Comparison of ENCODE assay signal across 8 mouse cellular contexts in genomic region chr13:111489502-111489801, GRCm38 (mm10). TPM values are rescaled to one million over a fixed set of nuclear protein-coding genes. Genes with fewer than 3 reads are reported as not detected.
DNase-seq lines count a peak whose midpoint lies in the region; ATAC-seq and TF ChIP-seq lines count a peak whose summit lies in the region.

No protein-coding gene starts in this region.

- no peaks in the 10 kb centered on the region for H3K9me3 ChIP-seq in liver, embryonic 16.5 days (replicated peaks; ENCODE audit: control insufficient read depth, low read length)

- peak overlapping the region; percentile 77 for H3K4me3 ChIP-seq in cerebellum, adult 2 months (replicated peaks; ENCODE audit: insufficient read depth, low read depth, low read length)
- H3K4me3 ChIP-seq in thymus, adult 2 months (ENCODE audit: control insufficient read depth, insufficient read depth, low read length) = peak overlapping the region; percentile 91
- H3K4me3 ChIP-seq in liver, embryonic 16.5 days (ENCODE audit: low read depth, low read length) = peak overlapping the region; percentile 83

- H3K4me1 ChIP-seq in cerebellum, adult 2 months (ENCODE audit: control insufficient read depth, insufficient read depth, low read length) = peaks cover 2% of the 10 kb centered on the region; the same call in 1 of the 2 replicates
- peaks cover 7% of the 10 kb centered on the region for H3K4me1 ChIP-seq in thymus, adult 2 months (replicated peaks; ENCODE audit: control insufficient read depth, insufficient read depth, low read length)
- H3K4me1 ChIP-seq in liver, embryonic 16.5 days (ENCODE audit: control insufficient read depth, low read depth, low read length) = peaks cover 19% of the 10 kb centered on the region

- no peaks in the 10 kb centered on the region for H3K27me3 ChIP-seq in cerebellum, adult 2 months (ENCODE audit: control insufficient read depth, insufficient read depth, low read length)
- H3K27me3 ChIP-seq in thymus, adult 2 months (ENCODE audit: control insufficient read depth, insufficient read depth, low read length) = no peaks in the 10 kb centered on the region
- peaks cover 11% of the 10 kb centered on the region for H3K27me3 ChIP-seq in liver, embryonic 16.5 days (ENCODE audit: control insufficient read depth, insufficient read depth, low read depth, low read length)

- peak overlapping the region; percentile 90 for H3K27ac ChIP-seq in cerebellum, adult 2 months (ENCODE audit: insufficient read depth, low read length)
- peak overlapping the region; percentile 88 for H3K27ac ChIP-seq in thymus, adult 2 months (ENCODE audit: control insufficient read depth, insufficient read depth, low read length)
- H3K27ac ChIP-seq in liver, embryonic 16.5 days (ENCODE audit: low read length) = peak overlapping the region; percentile 97

- no peak for ATAC-seq in liver, embryonic 16.5 days (ENCODE audit: low read depth)

- under 1% methylated on average over 18 of the region's 33 CpGs for WGBS in cerebellum, adult 2 months
- WGBS in thymus, adult 2 months = 1% methylated on average over 18 of the region's 33 CpGs
- WGBS in liver, embryonic 16.5 days (ENCODE audit: insufficient replicate concordance) = 0% methylated on average over 24 of the region's 33 CpGs

- no peak for DNase-seq in cerebellum, adult 2 months
- no peak for DNase-seq in cerebellum, postnatal 4 days (ENCODE audit: low spot score in 2 of 2)
- no peak for DNase-seq in thymus, adult 2 months
- no peak for DNase-seq in thymus, postnatal 10 days (ENCODE audit: low spot score in 2 of 2)
- DNase-seq in ovary, adult 18-20 months (ENCODE audit: low spot score) = no peak
- no peak for DNase-seq in embryo, embryonic 9.5 days (ENCODE audit: extremely low spot score)
- no peak for DNase-seq in urinary bladder, postnatal 36 days (ENCODE audit: low spot score in 2 of 2)

- peak overlapping the region; percentile 95 for H3K9ac ChIP-seq in liver, embryonic 16.5 days (ENCODE audit: low read depth, low read length)

- peak overlapping the region; percentile 85 for H3K4me2 ChIP-seq in liver, embryonic 16.5 days (ENCODE audit: low read depth, low read length)

- TF ChIP-seq CTCF in cerebellum, adult 2 months (IDR thresholded peaks at IDR 0.05; ENCODE audit: borderline replicate concordance, insufficient read depth, low read depth, low read length) = no peak
- TF ChIP-seq CTCF in thymus, adult 2 months (IDR thresholded peaks at IDR 0.05; ENCODE audit: borderline replicate concordance, control insufficient read depth, extremely low read depth, insufficient read depth, low read length, poor library complexity) = no peak

- H3K36me3 ChIP-seq in thymus, adult 2 months (ENCODE audit: control insufficient read depth, insufficient read depth, low read length) = no peaks in the 10 kb centered on the region
- H3K36me3 ChIP-seq in liver, embryonic 16.5 days (ENCODE audit: control insufficient read depth, insufficient read depth) = no peaks in the 10 kb centered on the region

- no peak for TF ChIP-seq POLR2A in cerebellum, adult 2 months (IDR thresholded peaks at IDR 0.05; ENCODE audit: borderline replicate concordance, insufficient read depth, low read length)
- no peak for TF ChIP-seq POLR2A in thymus, adult 2 months (IDR thresholded peaks at IDR 0.05; ENCODE audit: control insufficient read depth, extremely low read depth, insufficient read depth, low read length, poor library complexity)

RNA-seq across cellular contexts. Expression of gene Gpbp1, which starts 0.5 kb away (rescaled TPM):
- 52.6 and 53.0 TPM in 2 replicates for polyA plus RNA-seq in cerebellum, adult 2 months (2012; rRNA removed)
- 4.4 and 5.0 TPM in 2 replicates for polyA plus RNA-seq in thymus, adult 2 months (2012; rRNA removed)
- 35.2 and 37.1 TPM in 2 replicates for polyA plus RNA-seq in liver, embryonic 16.5 days (2015; fragmentation: Nextera tagmentation; extraction: Ambion mirVana)
